Mouse (Mus musculus) kidney, adult 2 months (tissue): ENCODE data around the gene Liph.

Source experiments
- CTCF ChIP-seq: fragments of 200-500 bp; conservative IDR thresholded peaks from 2 replicates; pipeline ENCODE4 v1.5.1; 2011; ENCODE audit warnings: low read depth, mild to moderate bottlenecking, control low read depth, low read length, moderate library complexity, mixed read lengths; ENCODE audit not compliant: insufficient read depth, insufficient read length
- POLR2A ChIP-seq: fragments of 200-500 bp; IDR thresholded peaks from one replicate; pipeline ENCODE4 v1.6.1; 2011; ENCODE audit warnings: low read depth, low read length, control low read depth

DNA sequence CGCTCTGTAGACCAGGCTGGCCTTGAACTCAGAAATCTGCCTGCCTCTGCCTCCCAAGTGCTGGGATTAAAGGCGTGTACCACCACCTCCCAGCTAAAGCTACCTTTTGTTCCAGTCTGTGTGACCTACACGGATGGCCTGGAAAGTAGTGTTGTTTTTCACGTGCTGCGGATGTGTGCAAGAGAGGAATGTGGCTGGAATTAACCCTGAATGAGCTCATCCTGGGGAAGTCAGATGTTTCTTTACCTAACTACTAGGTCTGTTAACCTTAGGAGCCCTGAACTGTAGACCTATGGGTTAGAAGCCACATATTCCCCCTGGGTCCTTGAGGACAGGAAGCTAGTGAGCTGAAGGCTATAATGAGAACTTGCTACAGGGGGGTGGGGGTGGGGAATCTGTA is 7.5 kb downstream of the Liph start:
- TF ChIP-seq CTCF (no peak), POLR2A (no peak)
